Mouse (Mus musculus) midbrain, embryonic 14.5 days (tissue): ENCODE results near the gene Evpl. TPM values are rescaled to one million over a fixed set of nuclear protein-coding genes. Genes with fewer than 3 reads are reported as not detected.

Source experiments
- ATAC-seq: fragments of 200-750 bp; cut with Nextera tagmentation; 2 replicates; pipeline ENCODE4 v1.8.0; 2017; ENCODE audit warnings: moderate number of reproducible peaks, moderate library complexity; ENCODE audit not compliant: low FRiP score, low TSS enrichment
- DNase-seq: peaks from one replicate; pipeline ENCODE4 v3.0.0-alpha.2; 2015
- H3K27ac ChIP-seq: fragments of 300-500 bp; sonication (generic); replicated peaks from 2 replicates; pipeline ENCODE4 v1.5.1; 2014; ENCODE audit warnings: mild to moderate bottlenecking, low read depth, low read length, moderate library complexity
- H3K27me3 ChIP-seq: fragments of 300-500 bp; sonication (generic); 2 replicates; pipeline ENCODE4 v1.6.1; 2014; ENCODE audit warnings: low read length, control low read depth, mixed read lengths; ENCODE audit not compliant: control insufficient read depth, insufficient read depth
- H3K36me3 ChIP-seq: fragments of 300-500 bp; sonication (generic); 2 replicates; pipeline ENCODE4 v1.6.1; 2014; ENCODE audit warnings: low read length, control low read depth; ENCODE audit not compliant: control insufficient read depth, insufficient read depth
- H3K4me1 ChIP-seq: fragments of 300-500 bp; sonication (generic); 2 replicates; pipeline ENCODE4 v1.6.1; 2014; ENCODE audit warnings: mild to moderate bottlenecking, antibody characterized with exemption, low read length, control low read depth; ENCODE audit not compliant: control insufficient read depth, insufficient read depth
- H3K4me2 ChIP-seq: fragments of 300-500 bp; sonication (generic); 2 replicates; pipeline ENCODE4 v1.6.1; 2014; ENCODE audit warnings: mild to moderate bottlenecking, low read length, moderate library complexity
- H3K4me3 ChIP-seq: fragments of 300-500 bp; sonication (generic); replicated peaks from 2 replicates; pipeline ENCODE4 v1.5.1; 2014; ENCODE audit warnings: low read depth, low read length
- H3K9ac ChIP-seq: fragments of 300-500 bp; sonication (generic); replicated peaks from 2 replicates; pipeline ENCODE4 v1.6.1; 2014; ENCODE audit warnings: mild to moderate bottlenecking, low read length, moderate library complexity
- H3K9me3 ChIP-seq: fragments of 300-500 bp; sonication (generic); 2 replicates; pipeline ENCODE4 v1.6.1; 2016; ENCODE audit warnings: low read length, control low read depth, mixed read lengths; ENCODE audit not compliant: control insufficient read depth
- WGBS: fragments of 180-500 bp; shearing (Covaris S2); extraction: QIAGEN DNeasy Blood & Tissue Kit; methylation state at CpG from one replicate; pipeline ENCODE4 v1.1.7; 2014; 5-methylcytosine and 5-hydroxymethylcytosine counted together
- polyA plus RNA-seq: library from polyadenylated mRNA; unstranded; fragments of >200 nt; fragmentation: Nextera tagmentation; extraction: Ambion mirVana; gene quantifications from 2 replicates; pipeline ENCODE4 v1.2.1, GENCODE M21; 2014

Gene Evpl
- polyA plus RNA-seq, 1 experiment from 2014 or later, result 0.36 TPM

DNA sequence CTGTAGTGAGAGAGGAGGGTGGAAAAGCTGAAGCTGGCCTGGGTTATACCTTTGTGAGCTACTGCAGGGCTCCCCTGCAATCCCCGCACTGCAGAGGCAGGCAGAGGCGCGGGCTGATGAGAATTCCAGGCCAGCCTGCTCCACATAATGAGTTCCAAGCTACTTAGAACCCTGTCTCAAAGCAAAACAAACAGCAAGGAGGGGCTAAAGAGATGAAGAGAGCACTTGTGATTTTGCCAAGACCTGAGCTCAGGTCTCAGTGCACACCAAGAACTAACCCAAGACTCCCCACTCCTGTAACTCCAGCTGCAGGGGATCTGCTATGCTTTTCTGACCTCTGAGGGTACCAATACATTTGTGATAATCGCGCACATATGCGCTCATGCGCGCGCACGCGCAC is 51.5 kb downstream of the Evpl start:
- Histone ChIP-seq H3K4me3 (no peak overlapping the region), H3K36me3 (peaks cover 85% of the 10 kb centered on the region), H3K27ac (peak overlapping the region; percentile 37; the same call in 1 of the 2 replicates), H3K9ac (no peak overlapping the region), H3K4me1 (no peaks in the 10 kb centered on the region), H3K27me3 (no peaks in the 10 kb centered on the region), H3K4me2 (no peak overlapping the region), H3K9me3 (no peaks in the 10 kb centered on the region)
- 89% methylated on average over 11 of the region's 11 CpGs for WGBS
- no peak for ATAC-seq
- no peak for DNase-seq

DNA sequence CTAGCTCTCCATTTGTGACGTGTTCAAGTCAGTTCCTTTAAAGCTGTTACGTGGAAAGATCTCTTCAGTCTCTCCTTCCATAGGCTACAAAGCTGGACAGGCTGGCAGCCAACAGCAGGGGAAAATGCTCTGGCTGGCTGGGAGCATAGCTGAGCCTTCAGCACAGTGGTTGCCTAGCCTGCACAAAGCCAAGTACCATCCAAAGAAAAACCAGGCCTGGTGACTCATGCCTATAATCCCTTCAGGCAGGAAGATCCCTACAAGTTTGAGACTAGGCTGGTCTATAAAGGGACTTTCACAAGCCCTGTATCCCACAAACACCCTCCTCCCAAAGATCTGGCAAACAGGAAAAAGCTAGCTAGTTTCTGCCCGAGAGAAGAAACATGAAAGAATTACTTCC is 52.0 kb downstream of the Evpl start:
- H3K4me3 ChIP-seq, result no peak overlapping the region
- H3K4me2 ChIP-seq, result no peak overlapping the region
- H3K4me1 ChIP-seq, result no peaks in the 10 kb centered on the region
- H3K36me3 ChIP-seq, result peaks cover 83% of the 10 kb centered on the region
- ATAC-seq (no peak), DNase-seq (no peak)
- no peaks in the 10 kb centered on the region for H3K27me3 ChIP-seq
- no peaks in the 10 kb centered on the region for H3K9me3 ChIP-seq
- H3K27ac ChIP-seq, result 0 out of 2 replicates have a peak overlapping the region, but pooled peaks have one; percentile 6
- no peak overlapping the region for H3K9ac ChIP-seq
- WGBS, result 90% methylated on average over 3 of the region's 3 CpGs

DNA sequence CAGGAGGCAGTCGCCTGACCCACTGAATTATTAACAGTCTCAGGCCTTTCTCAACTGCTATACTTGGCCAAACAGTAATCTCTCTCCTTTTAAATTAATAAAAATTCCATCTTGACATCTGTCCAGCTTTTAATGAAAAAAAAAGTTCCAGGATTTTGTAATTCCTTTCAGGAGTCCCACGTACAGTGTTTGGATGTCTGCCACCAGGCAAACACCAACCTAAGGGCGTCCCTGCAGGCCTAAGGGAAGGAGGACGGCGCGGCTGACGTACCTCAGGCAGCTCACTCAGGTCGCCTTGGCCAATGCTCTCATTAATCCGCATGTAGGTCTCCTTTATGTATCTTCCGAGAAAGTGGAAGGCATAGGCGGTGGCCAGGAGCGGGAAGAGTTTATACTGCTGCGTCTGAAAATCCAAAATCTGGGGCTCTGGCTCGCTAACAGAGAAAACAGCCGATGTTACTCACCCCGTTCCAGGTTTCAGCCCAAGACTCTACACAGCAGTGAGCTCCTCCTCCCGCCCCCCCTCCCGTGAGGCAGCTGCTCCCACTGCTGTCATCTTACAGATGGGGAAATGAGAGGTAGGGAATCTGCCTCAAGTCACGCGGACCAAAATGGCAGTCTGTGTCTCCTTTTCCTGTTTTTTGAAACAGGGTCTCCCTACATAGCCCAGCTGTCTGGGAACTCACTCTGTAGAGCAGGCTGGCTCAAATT is 59.3 kb downstream of the Evpl start:
- DNase-seq (no peak), ATAC-seq (no peak)
- Histone ChIP-seq H3K9ac (no peak overlapping the region), H3K4me2 (no peak overlapping the region), H3K27me3 (no peaks in the 10 kb centered on the region), H3K36me3 (peaks cover 91% of the 10 kb centered on the region), H3K4me1 (no peaks in the 10 kb centered on the region), H3K4me3 (no peak overlapping the region), H3K9me3 (no peaks in the 10 kb centered on the region), H3K27ac (no peak overlapping the region)
- 90% methylated on average over 20 of the region's 20 CpGs for WGBS

DNA sequence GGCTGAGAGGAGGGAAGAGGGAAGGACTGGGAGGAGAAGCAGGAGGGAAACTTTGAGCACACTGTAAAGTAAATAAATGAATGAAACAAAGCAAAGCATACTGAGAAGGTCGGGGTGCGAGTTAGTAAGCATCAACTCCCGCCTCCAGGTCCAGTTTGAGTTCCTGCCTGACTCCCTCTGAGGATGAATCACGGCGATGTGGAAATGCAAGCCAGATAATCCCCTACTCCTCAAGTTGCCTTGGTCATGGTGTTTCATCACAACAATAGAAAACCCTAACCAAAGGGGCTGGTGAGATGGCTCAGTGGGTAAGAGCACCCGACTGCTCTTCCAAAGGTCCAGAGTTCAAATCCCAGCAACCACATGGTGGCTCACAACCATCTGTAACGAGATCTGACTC is 61.9 kb downstream of the Evpl start:
- no peaks in the 10 kb centered on the region for H3K27me3 ChIP-seq
- no peaks in the 10 kb centered on the region for H3K4me1 ChIP-seq
- no peak overlapping the region for H3K4me3 ChIP-seq
- WGBS, result 78% methylated on average over 7 of the region's 7 CpGs
- H3K9me3 ChIP-seq, result no peaks in the 10 kb centered on the region
- no peak for ATAC-seq
- DNase-seq, result no peak
- no peak overlapping the region for H3K27ac ChIP-seq
- peaks cover 94% of the 10 kb centered on the region for H3K36me3 ChIP-seq
- H3K9ac ChIP-seq, result no peak overlapping the region
- H3K4me2 ChIP-seq, result no peak overlapping the region

DNA sequence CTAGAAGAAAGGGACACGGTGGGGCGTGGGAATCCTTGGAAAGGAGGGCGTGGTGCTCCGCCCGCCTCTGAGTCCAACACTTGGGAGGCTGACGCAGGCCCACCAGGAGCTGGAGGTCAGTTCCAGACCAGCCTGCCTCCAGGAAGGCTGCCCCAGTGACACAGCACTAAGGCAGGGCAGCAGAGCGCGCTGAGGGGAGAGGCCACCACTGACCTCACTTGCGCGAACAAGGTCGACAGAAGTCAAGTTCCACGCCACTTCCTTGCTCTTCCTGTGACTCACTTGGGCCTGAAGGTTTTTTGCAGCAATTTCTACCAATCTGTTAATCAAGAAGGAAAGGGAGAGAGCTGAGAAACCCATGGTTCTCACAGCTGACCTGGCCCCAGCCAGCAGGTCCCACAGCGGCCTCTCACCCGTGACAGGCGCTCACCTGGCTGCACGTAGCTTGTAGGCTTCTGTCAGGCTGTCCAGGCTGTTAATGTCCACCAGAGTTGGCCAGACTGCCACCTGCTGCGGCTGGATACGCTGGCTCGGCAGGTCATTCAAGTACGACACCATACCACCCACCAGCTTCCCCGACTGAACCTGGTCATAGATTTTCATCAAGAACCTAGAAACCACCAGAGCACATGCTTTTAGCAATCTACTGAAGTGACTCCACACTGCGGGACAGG is 63.0 kb downstream of the Evpl start:
- ATAC-seq, result no peak
- H3K36me3 ChIP-seq, result peaks cover 84% of the 10 kb centered on the region

DNA sequence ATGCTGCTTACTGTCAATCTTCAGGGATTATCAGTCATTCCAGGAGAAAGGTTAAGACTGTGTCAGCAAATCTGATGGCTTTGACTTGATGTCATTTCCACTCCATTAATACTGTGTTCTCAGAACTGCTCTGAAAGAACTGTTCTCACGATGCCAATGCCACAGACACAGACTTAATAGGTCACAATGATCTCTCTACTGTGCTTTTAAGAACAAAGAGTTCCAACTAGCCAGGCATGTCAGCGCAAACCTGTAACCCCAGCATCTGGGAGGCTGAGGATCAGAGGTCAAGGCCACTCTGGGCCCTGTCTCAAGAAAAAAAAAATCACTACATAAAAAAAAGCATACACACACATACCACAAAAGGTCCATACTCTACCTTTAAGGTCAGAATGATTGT is 65.9 kb downstream of the Evpl start:
- ATAC-seq (no peak), DNase-seq (no peak)
- H3K4me3 ChIP-seq, result no peak overlapping the region
- no peak overlapping the region for H3K9ac ChIP-seq
- H3K36me3 ChIP-seq, result peaks cover 57% of the 10 kb centered on the region
- no peak overlapping the region for H3K27ac ChIP-seq
- no peaks in the 10 kb centered on the region for H3K27me3 ChIP-seq
- peaks cover 2% of the 10 kb centered on the region for H3K4me1 ChIP-seq
- H3K4me2 ChIP-seq, result no peak overlapping the region
- 82% methylated on average over 2 of the region's 2 CpGs for WGBS
- H3K9me3 ChIP-seq, result no peaks in the 10 kb centered on the region

More for the DNA sequence above, 63.0 kb downstream of the Evpl start:
- H3K4me2 ChIP-seq, result no peak overlapping the region
- no peak overlapping the region for H3K27ac ChIP-seq
- DNase-seq, result no peak
- no peaks in the 10 kb centered on the region for H3K4me1 ChIP-seq
- H3K27me3 ChIP-seq, result no peaks in the 10 kb centered on the region
- H3K9me3 ChIP-seq, result no peaks in the 10 kb centered on the region
- H3K9ac ChIP-seq, result no peak overlapping the region
- WGBS, result 88% methylated on average over 22 of the region's 22 CpGs
- no peak overlapping the region for H3K4me3 ChIP-seq

Other genes with a start within 250 kb of the Evpl start
- gene Galk1, start 225.4 kb downstream of the Evpl start, polyA plus RNA-seq, result 32.5 and 39.3 TPM in 2 replicates
- 2,683 and 2,948 TPM in 2 replicates for gene H3f3b, start 210.1 kb downstream of the Evpl start, polyA plus RNA-seq
- 26.5 and 33.0 TPM in 2 replicates for gene Unk, start 207.8 kb downstream of the Evpl start, polyA plus RNA-seq
- 1.1 and 1.5 TPM in 2 replicates for gene Unc13d, start 160.1 kb downstream of the Evpl start, polyA plus RNA-seq
- 152 and 160 TPM in 2 replicates for gene Wbp2, start 151.1 kb downstream of the Evpl start, polyA plus RNA-seq
- 5.2 and 5.3 TPM in 2 replicates for gene Trim47, start 110.9 kb downstream of the Evpl start, polyA plus RNA-seq
- gene Trim65, start 106.9 kb downstream of the Evpl start, polyA plus RNA-seq, result 1.6 and 2.0 TPM in 2 replicates
- gene Mrpl38, start 99.2 kb downstream of the Evpl start, polyA plus RNA-seq, result 72.5 and 81.4 TPM in 2 replicates
- 44.2 and 58.9 TPM in 2 replicates for gene Fbf1, start 69.9 kb downstream of the Evpl start, polyA plus RNA-seq
- gene Ten1, start 39.2 kb downstream of the Evpl start, polyA plus RNA-seq, result 77.0 and 97.9 TPM in 2 replicates
- gene Acox1, start 39.0 kb downstream of the Evpl start, polyA plus RNA-seq, result 50.5 and 68.3 TPM in 2 replicates
- 49.5 and 57.1 TPM in 2 replicates for gene Srp68, start 36.1 kb upstream of the Evpl start, polyA plus RNA-seq
- gene Galr2, start 42.9 kb upstream of the Evpl start, polyA plus RNA-seq, result 0.30 and 0.55 TPM in 2 replicates
- gene Exoc7, start 69.2 kb upstream of the Evpl start, polyA plus RNA-seq, result 122 and 125 TPM in 2 replicates
- 9.2 TPM in 2 replicates for gene Foxj1, start 97.3 kb upstream of the Evpl start, polyA plus RNA-seq
- 45.5 and 50.2 TPM in 2 replicates for gene Rnf157, start 175.0 kb upstream of the Evpl start, polyA plus RNA-seq
- 77.5 and 87.8 TPM in 2 replicates for gene Ubald2, start 196.0 kb upstream of the Evpl start, polyA plus RNA-seq
- gene Qrich2, start 228.2 kb upstream of the Evpl start, polyA plus RNA-seq, result 0.09 TPM in 1 of 2 replicates, not detected in the other